Mouse (Mus musculus) cortical plate, adult 2 months (tissue): ENCODE data around the gene Sema5b.

Experiments used
- CTCF ChIP-seq: fragments of 200-500 bp; IDR thresholded peaks from 2 replicates; pipeline ENCODE4 v1.5.1; 2011; ENCODE audit warnings: mild to moderate bottlenecking, control low read depth, low read length; ENCODE audit not compliant: insufficient read depth; ENCODE audit errors: extremely low read depth
- POLR2A ChIP-seq: fragments of 200-500 bp; IDR thresholded peaks from 2 replicates; pipeline ENCODE4 v1.6.1; 2011; ENCODE audit warnings: mild to moderate bottlenecking, low read length, control low read depth; ENCODE audit not compliant: insufficient read depth; ENCODE audit errors: extremely low read depth

DNA sequence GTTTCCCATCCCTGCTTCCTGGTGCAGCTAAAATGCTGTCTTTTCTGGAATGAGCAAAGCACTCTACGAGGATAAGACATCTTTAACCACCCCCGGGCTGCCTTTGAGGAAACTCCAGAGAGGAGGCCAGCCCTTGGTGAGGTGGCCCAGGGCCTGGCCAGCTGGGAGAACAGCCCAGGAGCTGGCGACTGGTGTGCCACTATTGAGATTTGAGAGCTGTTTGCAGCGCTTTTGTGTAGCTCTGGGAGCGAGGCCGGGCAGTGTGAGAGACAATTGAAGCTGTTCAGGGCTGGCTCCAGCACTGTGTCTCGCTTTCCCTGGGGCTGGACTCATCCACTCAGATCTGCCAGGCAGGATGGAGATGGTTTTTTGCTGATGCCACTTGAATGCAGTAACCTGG lies 40.4 kb downstream of the Sema5b start:
- no peak for TF ChIP-seq CTCF
- no peak for TF ChIP-seq POLR2A
